Mouse (Mus musculus): ENCODE results near the gene Mfsd7a. TPM values are rescaled to one million over a fixed set of nuclear protein-coding genes. Genes with fewer than 3 reads are reported as not detected.
A peak's percentile ranks its signal among the peaks of the same experiment; 100 is the strongest.

Mfsd7a gene
- polyA plus RNA-seq, 1 experiment from 2014 or later, result 0.51 TPM

GRCm38 (mm10) chr5:108469617-108470016 lies 20.9 kb upstream of the Mfsd7a start:
- Histone ChIP-seq H3K27ac (ENCODE audit: low read depth, low read length) (no peak overlapping the region), H3K4me2 (replicated peaks; ENCODE audit: low read depth) (no peak overlapping the region), H3K9me3 (ENCODE audit: control insufficient read depth) (no peaks in the 10 kb centered on the region), H3K4me1 (replicated peaks; ENCODE audit: control insufficient read depth, insufficient read depth, low read length) (no peaks in the 10 kb centered on the region), H3K27me3 (replicated peaks; ENCODE audit: control insufficient read depth, insufficient read depth, low read length) (no peaks in the 10 kb centered on the region), H3K4me3 (ENCODE audit: low read depth, low read length) (no peak overlapping the region), H3K9ac (ENCODE audit: low read depth, low read length) (no peak overlapping the region), H3K36me3 (ENCODE audit: control insufficient read depth, insufficient read depth) (peaks cover 31% of the 10 kb centered on the region)
- no peak for TF ChIP-seq CTCF (IDR thresholded peaks at IDR 0.05; ENCODE audit: low read depth)
- 74% methylated on average over 7 of the region's 7 CpGs for WGBS
- no peak for ATAC-seq

GRCm38 (mm10) chr5:108466647-108467046 lies 18.0 kb upstream of the Mfsd7a start:
- no peak for ATAC-seq
- 98% methylated on average over 1 of the region's 1 CpGs for WGBS
- Histone ChIP-seq H3K9ac (ENCODE audit: low read depth, low read length) (no peak overlapping the region), H3K4me3 (ENCODE audit: low read depth, low read length) (no peak overlapping the region), H3K4me2 (replicated peaks; ENCODE audit: low read depth) (no peak overlapping the region), H3K4me1 (replicated peaks; ENCODE audit: control insufficient read depth, insufficient read depth, low read length) (peaks cover 12% of the 10 kb centered on the region; the same call in 1 of the 2 replicates), H3K9me3 (ENCODE audit: control insufficient read depth) (no peaks in the 10 kb centered on the region), H3K36me3 (ENCODE audit: control insufficient read depth, insufficient read depth) (peaks cover 4% of the 10 kb centered on the region; the same call in 1 of the 2 replicates), H3K27ac (ENCODE audit: low read depth, low read length) (no peak overlapping the region), H3K27me3 (replicated peaks; ENCODE audit: control insufficient read depth, insufficient read depth, low read length) (no peaks in the 10 kb centered on the region)
- 0 out of 2 replicates have a peak, but pooled peaks have one; percentile 7 for TF ChIP-seq CTCF (IDR thresholded peaks at IDR 0.05; ENCODE audit: low read depth)

- H3K27ac ChIP-seq (ENCODE audit: low read depth, low read length), result no peak overlapping the region
- H3K9ac ChIP-seq (ENCODE audit: low read depth, low read length), result no peak overlapping the region
- no peak for TF ChIP-seq CTCF (IDR thresholded peaks at IDR 0.05; ENCODE audit: low read depth)
- H3K9me3 ChIP-seq (ENCODE audit: control insufficient read depth), result no peaks in the 10 kb centered on the region
- 70% methylated on average over 6 of the region's 6 CpGs for WGBS
- H3K36me3 ChIP-seq (ENCODE audit: control insufficient read depth, insufficient read depth), result no peaks in the 10 kb centered on the region; the same call in 1 of the 2 replicates
- H3K4me3 ChIP-seq (ENCODE audit: low read depth, low read length), result no peak overlapping the region
- no peak for ATAC-seq
- H3K4me1 ChIP-seq (replicated peaks; ENCODE audit: control insufficient read depth, insufficient read depth, low read length), result peaks cover 14% of the 10 kb centered on the region; the same call in 1 of the 2 replicates
- no peak overlapping the region for H3K4me2 ChIP-seq (replicated peaks; ENCODE audit: low read depth)
- no peaks in the 10 kb centered on the region for H3K27me3 ChIP-seq (replicated peaks; ENCODE audit: control insufficient read depth, insufficient read depth, low read length)
These were observed 16.6 kb upstream of the Mfsd7a start for GRCm38 (mm10) chr5:108465131-108465891.

GRCm38 (mm10) chr5:108462446-108462845 lies 13.8 kb upstream of the Mfsd7a start:
- WGBS, result 23% methylated on average over 4 of the region's 4 CpGs

GRCm38 (mm10) chr5:108461082-108462065 lies 12.7 kb upstream of the Mfsd7a start, which contains the start of gene Pcgf3:
Gene Pcgf3, plus strand, starts transcription at chr5:108461232.
- no peak for TF ChIP-seq CTCF (IDR thresholded peaks at IDR 0.05; ENCODE audit: low read depth)
- Histone ChIP-seq H3K4me2 (replicated peaks; ENCODE audit: low read depth) (peak within 1 kb of the TSS; percentile 77), H3K9me3 (ENCODE audit: control insufficient read depth) (no peaks in the 10 kb centered on the region), H3K9ac (ENCODE audit: low read depth, low read length) (peak within 1 kb of the TSS; percentile 100), H3K27me3 (replicated peaks; ENCODE audit: control insufficient read depth, insufficient read depth, low read length) (no peaks in the 10 kb centered on the region), H3K4me1 (replicated peaks; ENCODE audit: control insufficient read depth, insufficient read depth, low read length) (peaks cover 14% of the 10 kb centered on the region; the same call in 1 of the 2 replicates), H3K4me3 (ENCODE audit: low read depth, low read length) (peak within 1 kb of the TSS; percentile 90), H3K27ac (ENCODE audit: low read depth, low read length) (peak within 1 kb of the TSS; percentile 74), H3K36me3 (ENCODE audit: control insufficient read depth, insufficient read depth) (no peaks in the 10 kb centered on the region)
- WGBS, result 2% methylated on average over 60 of the region's 62 CpGs
- peak; percentile 95 for ATAC-seq

More at GRCm38 (mm10) chr5:108462446-108462845, 13.8 kb upstream of the Mfsd7a start:
- H3K9ac ChIP-seq (ENCODE audit: low read depth, low read length), result peak overlapping the region; percentile 100
- H3K27ac ChIP-seq (ENCODE audit: low read depth, low read length), result peak overlapping the region; percentile 74
- H3K9me3 ChIP-seq (ENCODE audit: control insufficient read depth), result no peaks in the 10 kb centered on the region
- TF ChIP-seq CTCF (IDR thresholded peaks at IDR 0.05; ENCODE audit: low read depth), result no peak
- no peak for ATAC-seq
- H3K27me3 ChIP-seq (replicated peaks; ENCODE audit: control insufficient read depth, insufficient read depth, low read length), result no peaks in the 10 kb centered on the region
- peak overlapping the region; percentile 77 for H3K4me2 ChIP-seq (replicated peaks; ENCODE audit: low read depth)
- no peaks in the 10 kb centered on the region for H3K36me3 ChIP-seq (ENCODE audit: control insufficient read depth, insufficient read depth)
- H3K4me3 ChIP-seq (ENCODE audit: low read depth, low read length), result peak overlapping the region; percentile 90
- H3K4me1 ChIP-seq (replicated peaks; ENCODE audit: control insufficient read depth, insufficient read depth, low read length), result peaks cover 14% of the 10 kb centered on the region; the same call in 1 of the 2 replicates

Measured in intestine, postnatal 0 days (tissue).